Mouse (Mus musculus) retina, postnatal 7 days (tissue): ENCODE results near the gene Wdr38.
A peak's percentile ranks its signal among the peaks of the same experiment; 100 is the strongest.
"Not testable (repeated sequence)": the region's sequence is repeated elsewhere in the genome, so short reads cannot be mapped to it uniquely, and the experiment has no call there.

Experiments used
- DNase-seq: peaks from one replicate; pipeline ENCODE4 v3.0.0-alpha.2; 2012; ENCODE audit warnings: low read depth, low spot score

Wdr38 gene

GRCm38 (mm10) chr2:38992452-38992851 lies 4.8 kb upstream of the Wdr38 start:
- DNase-seq = no peak

- no peak for DNase-seq
These were observed 2.1 kb downstream of the Wdr38 start for GRCm38 (mm10) chr2:38999381-38999780.

- DNase-seq = no peak
These were observed 2.8 kb downstream of the Wdr38 start for GRCm38 (mm10) chr2:38999910-39000586.

GRCm38 (mm10) chr2:39000587-39000919 lies 3.3 kb downstream of the Wdr38 start:
- DNase-seq = no peak

GRCm38 (mm10) chr2:39001866-39002265 lies 4.6 kb downstream of the Wdr38 start:
- DNase-seq = no peak

GRCm38 (mm10) chr2:39003106-39003505 lies 5.8 kb downstream of the Wdr38 start:
- DNase-seq = no peak

GRCm38 (mm10) chr2:39003512-39003911 lies 6.2 kb downstream of the Wdr38 start:
- DNase-seq = no peak

GRCm38 (mm10) chr2:39004372-39004771 lies 7.1 kb downstream of the Wdr38 start:
- DNase-seq = no peak

- peak; percentile 80 for DNase-seq
These were observed 7.7 kb downstream of the Wdr38 start, which contains the start of gene Arpc5l for GRCm38 (mm10) chr2:39004880-39005435. Gene Arpc5l (plus strand): TSS chr2:39005348.

- no peak for DNase-seq
These were observed 8.4 kb downstream of the Wdr38 start, which contains the start of gene Rpl35 for GRCm38 (mm10) chr2:39005574-39006079. Gene Rpl35 (minus strand): TSS chr2:39005624.

GRCm38 (mm10) chr2:39006149-39006730 lies 9.0 kb downstream of the Wdr38 start:
- DNase-seq = no peak

- DNase-seq = peak; percentile 91
These were observed 10.6 kb downstream of the Wdr38 start for GRCm38 (mm10) chr2:39007865-39008264.

- DNase-seq = no peak
These were observed 11.1 kb downstream of the Wdr38 start for GRCm38 (mm10) chr2:39008350-39008851.

GRCm38 (mm10) chr2:39008954-39009365 lies 11.7 kb downstream of the Wdr38 start:
- no peak for DNase-seq

GRCm38 (mm10) chr2:39010144-39010543 lies 12.9 kb downstream of the Wdr38 start:
- DNase-seq = not testable (repeated sequence)

- no peak for DNase-seq
These were observed 14.0 kb downstream of the Wdr38 start for GRCm38 (mm10) chr2:39011264-39011663.

GRCm38 (mm10) chr2:39011971-39012370 lies 14.7 kb downstream of the Wdr38 start:
- no peak for DNase-seq

- DNase-seq = no peak
These were observed 15.5 kb downstream of the Wdr38 start for GRCm38 (mm10) chr2:39012768-39013279.

- no peak for DNase-seq
These were observed 19.3 kb downstream of the Wdr38 start for GRCm38 (mm10) chr2:39016581-39016980.

- no peak for DNase-seq
These were observed 22.7 kb downstream of the Wdr38 start for GRCm38 (mm10) chr2:39020004-39020403.

- no peak for DNase-seq
These were observed 34.3 kb downstream of the Wdr38 start for GRCm38 (mm10) chr2:39031611-39032010.

- DNase-seq = no peak
These were observed 42.9 kb downstream of the Wdr38 start for GRCm38 (mm10) chr2:39040215-39040614.
